Mouse (Mus musculus) urinary bladder, postnatal 4 days (tissue): Measurements from ENCODE around the gene Bag3.
A peak's percentile ranks its signal among the peaks of the same experiment; 100 is the strongest.

Experiments
- DNase-seq, 2 experiments: peaks; one replicate each; pipeline ENCODE4 v3.0.0; 2021 to 2022; ENCODE audit warnings: low spot score in 2 of 2

Gene Bag3

GRCm38 (mm10) chr7:128523349-128523961, at the start of gene Bag3:
Gene Bag3, plus strand, starts transcription at chr7:128523616.
- peak; percentile 95 to 98 for DNase-seq

GRCm38 (mm10) chr7:128474322-128474721, 49.1 kb upstream of the Bag3 start:
- DNase-seq: peak; percentile 52 to 76

- no peak for DNase-seq
Measured at GRCm38 (mm10) chr7:128488986-128489385, 34.4 kb upstream of the Bag3 start.

GRCm38 (mm10) chr7:128494546-128494945, 28.9 kb upstream of the Bag3 start:
- DNase-seq: no peak

- no peak for DNase-seq
Measured at GRCm38 (mm10) chr7:128499801-128500200, 23.6 kb upstream of the Bag3 start.

- peak in 1 of 2 experiments; percentile 47 for DNase-seq
Measured at GRCm38 (mm10) chr7:128504091-128504490, 19.3 kb upstream of the Bag3 start.

GRCm38 (mm10) chr7:128511936-128512335, 11.5 kb upstream of the Bag3 start:
- no peak for DNase-seq

- DNase-seq: no peak
Measured at GRCm38 (mm10) chr7:128513512-128513911, 9.9 kb upstream of the Bag3 start.

GRCm38 (mm10) chr7:128514341-128514740, 9.1 kb upstream of the Bag3 start:
- DNase-seq: no peak

- no peak for DNase-seq
Measured at GRCm38 (mm10) chr7:128516346-128516745, 7.1 kb upstream of the Bag3 start.

GRCm38 (mm10) chr7:128519316-128520050, 3.9 kb upstream of the Bag3 start:
- no peak for DNase-seq

- peak; percentile 68 to 72 for DNase-seq
Measured at GRCm38 (mm10) chr7:128523962-128524581, 656 bp downstream of the Bag3 start.

GRCm38 (mm10) chr7:128524641-128525040, 1.2 kb downstream of the Bag3 start:
- no peak for DNase-seq

GRCm38 (mm10) chr7:128526611-128527010, 3.2 kb downstream of the Bag3 start:
- no peak for DNase-seq

GRCm38 (mm10) chr7:128528596-128528995, 5.2 kb downstream of the Bag3 start:
- DNase-seq: no peak

GRCm38 (mm10) chr7:128529126-128529525, 5.7 kb downstream of the Bag3 start:
- DNase-seq: no peak

- peak in 1 of 2 experiments; percentile 37 for DNase-seq
Measured at GRCm38 (mm10) chr7:128529574-128530051, 6.2 kb downstream of the Bag3 start.

GRCm38 (mm10) chr7:128531031-128531430, 7.6 kb downstream of the Bag3 start:
- no peak for DNase-seq

GRCm38 (mm10) chr7:128531929-128532328, 8.5 kb downstream of the Bag3 start:
- peak in 1 of 2 experiments; percentile 53 for DNase-seq

GRCm38 (mm10) chr7:128532441-128533166, 9.2 kb downstream of the Bag3 start:
- DNase-seq: no peak

GRCm38 (mm10) chr7:128534984-128535491, 11.6 kb downstream of the Bag3 start:
- no peak for DNase-seq

GRCm38 (mm10) chr7:128536074-128536473, 12.7 kb downstream of the Bag3 start:
- DNase-seq: no peak
